Mouse (Mus musculus) macrophage (primary cell): ENCODE data around the gene Vipr1. TPM values are rescaled to one million over a fixed set of nuclear protein-coding genes. Genes with fewer than 3 reads are reported as not detected.

Experiments used
- H3K27ac ChIP-seq: fragments of 350-480 bp; formaldehyde crosslinking; 2 replicates; pipeline ENCODE4 v1.9.0; 2021
- H3K36me3 ChIP-seq: fragments of 350-480 bp; formaldehyde crosslinking; 2 replicates; pipeline ENCODE4 v1.9.0; 2021; ENCODE audit errors: inconsistent target
- H3K4me3 ChIP-seq: fragments of 350-480 bp; formaldehyde crosslinking; 2 replicates; pipeline ENCODE4 v1.9.0; 2021; ENCODE audit errors: inconsistent target
- H3K79me2 ChIP-seq: fragments of 350-480 bp; formaldehyde crosslinking; 2 replicates; pipeline ENCODE4 v1.9.0; 2021; ENCODE audit errors: inconsistent target
- WGBS: methylation state at CpG from one replicate; pipeline ENCODE4 v1.1.7; 2026; ENCODE audit warnings: inconsistent platforms; ENCODE audit not compliant: missing documents; 5-methylcytosine and 5-hydroxymethylcytosine counted together
- polyA plus RNA-seq: library from polyadenylated mRNA; stranded (reverse); fragments of 250-400 nt; gene quantifications from 3 replicates; pipeline ENCODE4 v1.2.4, GENCODE M21; 2018; ENCODE audit warnings: inconsistent platforms

Vipr1 gene
- polyA plus RNA-seq, 1 experiment from 2014 or later: 1.1 TPM

GRCm38 (mm10) chr9:121677476-121677875 lies 35.0 kb downstream of the Vipr1 start:
- no peaks in the 10 kb centered on the region for H3K36me3 ChIP-seq
- H3K27ac ChIP-seq: peak overlapping the region; percentile 90
- H3K4me3 ChIP-seq: no peak overlapping the region
- peaks cover 31% of the 10 kb centered on the region; the same call in 1 of the 2 replicates for H3K79me2 ChIP-seq
- 51% methylated on average over 8 of the region's 8 CpGs for WGBS

- Histone ChIP-seq H3K4me3 (no peak overlapping the region), H3K27ac (no peak overlapping the region), H3K79me2 (peaks cover 31% of the 10 kb centered on the region; the same call in 1 of the 2 replicates), H3K36me3 (peaks cover 10% of the 10 kb centered on the region; the same call in 1 of the 2 replicates)
- WGBS: 47% methylated on average over 6 of the region's 6 CpGs
These were observed 37.0 kb downstream of the Vipr1 start for GRCm38 (mm10) chr9:121679549-121679948.

DNA sequence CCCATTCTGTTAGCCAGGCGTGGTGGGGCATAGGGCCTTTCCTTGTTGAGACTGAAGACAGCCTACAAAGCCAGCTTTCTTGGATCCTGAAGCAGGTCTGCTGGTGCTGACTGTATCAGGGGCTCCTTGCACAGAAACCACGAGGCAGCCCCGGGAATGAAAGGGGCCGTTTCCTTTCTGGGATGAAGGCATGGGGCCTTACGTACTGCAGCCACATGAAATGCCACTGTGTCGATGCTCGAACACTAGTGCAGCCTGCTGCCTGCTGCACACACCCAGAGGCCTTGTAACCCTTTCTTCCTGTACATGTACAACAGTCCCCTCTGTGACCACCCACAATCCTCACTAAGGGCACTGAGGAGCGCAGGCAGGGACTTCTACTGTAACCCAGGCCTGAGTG lies 38.7 kb downstream of the Vipr1 start:
- Histone ChIP-seq H3K79me2 (peaks cover 20% of the 10 kb centered on the region; the same call in 1 of the 2 replicates), H3K36me3 (peaks cover 18% of the 10 kb centered on the region; the same call in 1 of the 2 replicates), H3K27ac (no peak overlapping the region), H3K4me3 (no peak overlapping the region)
- WGBS: 63% methylated on average over 7 of the region's 8 CpGs

DNA sequence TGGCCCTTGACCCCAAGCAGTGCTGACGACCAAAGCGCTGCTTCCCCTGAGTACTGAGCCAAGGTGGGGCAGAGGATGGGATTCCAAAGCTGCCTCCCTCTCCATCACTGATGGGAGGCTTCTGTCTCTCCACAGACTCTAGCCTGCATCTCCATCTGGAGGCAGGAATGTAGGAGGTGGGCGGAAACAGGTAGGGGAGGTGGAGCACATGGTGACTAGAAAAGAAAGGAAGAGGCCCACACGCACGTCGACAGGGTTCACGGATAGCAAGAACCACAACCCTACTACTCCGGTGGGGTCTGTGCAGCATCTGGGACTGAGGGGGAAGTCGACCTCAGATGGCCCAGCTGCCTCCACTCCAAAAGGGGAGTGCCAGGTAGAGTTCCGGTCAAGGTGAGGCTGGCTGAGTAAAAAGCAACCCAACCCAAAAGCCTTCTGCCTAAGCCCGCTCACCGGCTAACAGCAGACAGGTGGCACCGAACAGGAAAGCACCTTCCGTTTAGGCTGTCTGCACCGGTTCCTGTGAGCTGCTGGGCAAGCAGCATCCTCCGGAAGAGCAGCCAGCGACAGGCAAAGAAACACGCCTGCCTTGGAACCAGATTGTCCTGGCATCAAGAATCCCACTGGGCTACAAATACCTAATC lies 39.6 kb downstream of the Vipr1 start:
- H3K36me3 ChIP-seq: peaks cover 18% of the 10 kb centered on the region; the same call in 1 of the 2 replicates
- H3K27ac ChIP-seq: no peak overlapping the region
- no peak overlapping the region for H3K4me3 ChIP-seq
- H3K79me2 ChIP-seq: peaks cover 13% of the 10 kb centered on the region; the same call in 1 of the 2 replicates
- WGBS: 53% methylated on average over 18 of the region's 18 CpGs

- 96% methylated on average over 7 of the region's 7 CpGs for WGBS
- no peaks in the 10 kb centered on the region for H3K79me2 ChIP-seq
- H3K36me3 ChIP-seq: peaks cover 30% of the 10 kb centered on the region; the same call in 1 of the 2 replicates
- no peak overlapping the region for H3K4me3 ChIP-seq
- no peak overlapping the region for H3K27ac ChIP-seq
These were observed 42.2 kb downstream of the Vipr1 start for GRCm38 (mm10) chr9:121684702-121685101.

GRCm38 (mm10) chr9:121690200-121690651 lies 47.7 kb downstream of the Vipr1 start:
- Histone ChIP-seq H3K27ac (no peak overlapping the region), H3K36me3 (peaks cover 28% of the 10 kb centered on the region; the same call in 1 of the 2 replicates), H3K79me2 (no peaks in the 10 kb centered on the region), H3K4me3 (no peak overlapping the region)
- WGBS: 96% methylated on average over 15 of the region's 15 CpGs

GRCm38 (mm10) chr9:121690734-121691133 lies 48.2 kb downstream of the Vipr1 start:
- no peak overlapping the region for H3K4me3 ChIP-seq
- no peaks in the 10 kb centered on the region for H3K79me2 ChIP-seq
- peaks cover 27% of the 10 kb centered on the region; the same call in 1 of the 2 replicates for H3K36me3 ChIP-seq
- 94% methylated on average over 7 of the region's 7 CpGs for WGBS
- no peak overlapping the region for H3K27ac ChIP-seq

GRCm38 (mm10) chr9:121694736-121695135 lies 52.2 kb downstream of the Vipr1 start:
- H3K27ac ChIP-seq: no peak overlapping the region
- H3K36me3 ChIP-seq: peaks cover 14% of the 10 kb centered on the region; the same call in 1 of the 2 replicates
- 94% methylated on average over 12 of the region's 12 CpGs for WGBS

DNA sequence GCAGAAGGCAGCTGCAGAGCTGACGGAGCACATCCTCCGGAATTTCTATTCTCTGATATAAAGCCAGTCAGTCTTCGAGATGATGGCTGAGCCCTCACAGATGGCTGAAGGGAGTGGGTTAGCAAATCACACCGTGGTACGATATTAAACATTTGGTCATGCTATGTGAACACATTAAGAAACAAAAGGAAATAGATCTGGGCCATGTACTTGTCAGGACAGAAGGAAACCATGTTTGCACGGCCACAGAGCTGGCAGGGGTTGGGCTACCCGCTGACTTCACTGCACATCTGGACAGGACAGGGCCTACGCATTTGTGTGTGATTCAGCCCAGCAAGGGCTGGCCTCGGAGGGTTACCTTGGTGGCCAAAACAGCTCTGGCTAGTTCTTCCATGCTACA lies 54.1 kb downstream of the Vipr1 start:
- Histone ChIP-seq H3K4me3 (no peak overlapping the region), H3K36me3 (0 out of 2 replicates have a peak, but pooled peaks cover 4% of the 10 kb centered on the region), H3K79me2 (no peaks in the 10 kb centered on the region), H3K27ac (no peak overlapping the region)
- 98% methylated on average over 9 of the region's 9 CpGs for WGBS

More at GRCm38 (mm10) chr9:121694736-121695135, 52.2 kb downstream of the Vipr1 start:
- Histone ChIP-seq H3K4me3 (no peak overlapping the region), H3K79me2 (no peaks in the 10 kb centered on the region)

GRCm38 (mm10) chr9:121697150-121698049 lies 54.9 kb downstream of the Vipr1 start:
- H3K79me2 ChIP-seq: peaks cover 2% of the 10 kb centered on the region; the same call in 1 of the 2 replicates
- 100% methylated on average over 1 of the region's 1 CpGs for WGBS
- H3K27ac ChIP-seq: no peak overlapping the region
- H3K36me3 ChIP-seq: 0 out of 2 replicates have a peak, but pooled peaks cover 1% of the 10 kb centered on the region
- no peak overlapping the region for H3K4me3 ChIP-seq

DNA sequence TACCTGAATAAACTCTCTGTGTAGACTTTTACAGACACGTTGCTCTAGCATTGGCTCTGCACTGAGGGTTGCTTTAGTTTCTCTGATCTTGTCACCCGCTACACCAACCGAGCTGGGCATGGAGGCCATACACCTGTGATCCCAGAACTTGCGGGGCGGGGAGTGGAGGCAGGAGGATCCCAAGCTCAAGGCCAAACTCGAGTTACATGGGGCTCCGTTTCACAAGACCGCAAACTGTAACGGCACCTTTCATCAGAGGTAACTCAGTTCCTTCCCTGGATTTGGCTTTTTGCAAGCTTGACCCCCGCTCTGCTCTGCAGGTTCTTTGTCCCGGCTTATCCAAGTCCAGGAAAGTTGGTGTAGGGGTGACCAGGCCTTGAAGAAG lies 61.7 kb downstream of the Vipr1 start:
- WGBS: 26% methylated on average over 11 of the region's 11 CpGs

DNA sequence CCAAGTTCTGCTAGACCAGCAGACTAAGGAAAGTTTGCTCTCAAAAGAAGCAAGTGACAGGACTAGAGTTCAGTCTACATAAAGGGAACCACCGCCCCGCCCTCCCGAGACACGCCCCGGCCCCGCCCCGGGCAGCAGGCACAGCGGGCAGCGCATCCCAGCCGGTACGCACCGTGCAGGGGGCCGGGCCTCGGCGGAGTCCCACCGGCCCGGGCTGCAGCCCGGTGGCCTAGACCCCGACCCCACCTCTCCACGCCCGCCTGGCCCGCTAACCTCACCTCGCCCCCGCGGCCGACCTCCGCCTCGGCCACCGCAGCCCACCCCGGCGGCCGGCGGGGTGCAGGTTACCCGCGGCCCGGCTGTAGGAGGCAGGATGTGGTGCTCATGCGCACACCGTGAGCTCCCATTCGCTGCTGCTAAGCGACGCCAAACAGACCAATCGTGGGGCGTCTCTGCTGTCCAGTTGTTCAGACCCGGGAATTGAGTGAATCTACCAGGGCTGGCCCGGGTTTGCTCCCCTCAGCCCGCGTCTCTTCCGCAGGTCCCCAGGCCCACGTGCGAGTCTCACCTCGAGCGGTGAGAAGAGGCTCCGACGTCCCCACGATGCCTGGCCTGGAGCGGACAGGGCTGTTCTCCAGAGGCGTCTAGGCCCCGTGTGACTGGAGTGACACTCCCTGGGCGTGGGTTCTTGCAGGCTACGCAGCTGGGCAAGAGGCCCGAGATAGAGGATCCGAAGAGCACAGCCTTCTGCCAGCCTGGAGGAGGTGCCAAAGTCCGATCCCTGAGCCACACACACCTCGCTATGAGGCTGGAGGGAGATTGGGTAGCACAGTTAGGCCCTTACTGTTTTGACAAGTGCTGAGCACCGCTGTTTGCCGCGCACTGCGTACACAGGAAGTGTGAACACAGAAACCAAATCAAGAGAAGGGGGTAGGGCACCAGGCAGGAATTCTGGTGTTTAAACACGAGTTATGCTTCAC lies 62.4 kb downstream of the Vipr1 start, which contains the start of gene Sec22c:
TSS of gene Sec22c (minus strand) at position 845 of the 980 bp plus-strand sequence.
- Histone ChIP-seq H3K27ac (peak within 1 kb of the TSS; percentile 85), H3K4me3 (peak within 1 kb of the TSS; percentile 43), H3K36me3 (no peaks in the 10 kb centered on the region), H3K79me2 (peaks cover 22% of the 10 kb centered on the region; the same call in 1 of the 2 replicates)
- under 1% methylated on average over 67 of the region's 69 CpGs for WGBS

More for the DNA sequence above, 61.7 kb downstream of the Vipr1 start:
- Histone ChIP-seq H3K79me2 (peaks cover 22% of the 10 kb centered on the region; the same call in 1 of the 2 replicates), H3K4me3 (peak overlapping the region; percentile 20; the same call in 1 of the 2 replicates), H3K27ac (peak overlapping the region; percentile 38), H3K36me3 (no peaks in the 10 kb centered on the region)

DNA sequence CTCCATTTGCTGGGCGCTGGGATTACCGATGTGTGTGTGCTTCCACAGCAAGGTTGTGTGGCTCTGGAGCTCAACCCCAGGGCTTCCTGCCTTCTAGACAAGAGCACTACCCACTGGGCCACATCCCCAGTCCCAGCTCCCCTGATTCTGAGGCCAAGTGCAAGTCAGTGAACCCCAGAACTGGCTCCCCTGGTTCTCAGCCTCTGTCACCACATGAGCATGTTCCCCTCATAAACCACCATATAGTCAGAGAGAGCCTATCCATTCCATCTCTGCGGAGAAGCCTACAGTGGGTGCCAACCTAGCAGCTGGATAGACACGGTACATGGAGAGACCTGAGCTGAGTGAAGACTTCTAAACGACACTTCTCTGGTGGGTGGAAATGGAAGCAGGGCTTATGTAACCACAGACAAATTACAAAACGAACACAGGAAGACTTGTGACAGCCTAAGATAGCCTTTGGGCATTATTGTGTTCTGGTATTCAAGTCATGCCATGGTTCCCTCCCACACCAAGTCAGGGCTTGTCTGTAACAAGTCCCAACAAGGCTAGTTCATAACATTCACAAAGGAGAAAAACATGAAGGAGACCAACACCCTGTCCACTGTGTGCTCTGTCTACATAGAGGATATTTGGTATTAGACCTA lies 63.6 kb downstream of the Vipr1 start:
- 44% methylated on average over 6 of the region's 6 CpGs for WGBS
- Histone ChIP-seq H3K79me2 (peaks cover 28% of the 10 kb centered on the region), H3K4me3 (peak overlapping the region; percentile 43; the same call in 1 of the 2 replicates), H3K36me3 (no peaks in the 10 kb centered on the region), H3K27ac (peak overlapping the region; percentile 85)
